Mouse (Mus musculus): Measurements from ENCODE around the gene Arid5b. TPM values are rescaled to one million over a fixed set of nuclear protein-coding genes. Genes with fewer than 3 reads are reported as not detected.

The Arid5b gene
- polyA plus RNA-seq, 1 experiment from 2014 or later = 39.1 TPM

DNA sequence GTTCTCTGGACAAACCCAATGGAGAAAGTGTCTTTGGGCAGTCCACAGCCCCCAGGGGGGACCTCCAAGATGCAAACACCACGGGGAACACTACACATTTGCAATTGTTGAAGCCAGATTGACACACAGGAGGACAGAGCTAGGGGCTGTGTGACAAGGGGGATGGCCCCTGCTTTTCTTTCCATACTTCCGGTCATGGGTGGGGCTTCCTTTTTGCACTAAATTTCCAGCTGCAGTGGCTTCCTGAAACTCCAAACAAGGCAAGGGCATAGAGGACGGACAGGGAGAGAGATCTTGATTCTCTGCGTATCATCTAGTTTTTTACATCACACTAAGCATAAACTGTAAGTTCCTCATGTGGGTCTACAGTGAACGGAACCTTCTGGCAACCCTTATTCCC lies 210.6 kb downstream of the Arid5b start:
- Histone ChIP-seq H3K4me3 (no peak overlapping the region), H3K4me1 (peaks cover 5% of the 10 kb centered on the region; the same call in 1 of the 2 replicates)
- WGBS = 66% methylated on average over 5 of the region's 5 CpGs

DNA sequence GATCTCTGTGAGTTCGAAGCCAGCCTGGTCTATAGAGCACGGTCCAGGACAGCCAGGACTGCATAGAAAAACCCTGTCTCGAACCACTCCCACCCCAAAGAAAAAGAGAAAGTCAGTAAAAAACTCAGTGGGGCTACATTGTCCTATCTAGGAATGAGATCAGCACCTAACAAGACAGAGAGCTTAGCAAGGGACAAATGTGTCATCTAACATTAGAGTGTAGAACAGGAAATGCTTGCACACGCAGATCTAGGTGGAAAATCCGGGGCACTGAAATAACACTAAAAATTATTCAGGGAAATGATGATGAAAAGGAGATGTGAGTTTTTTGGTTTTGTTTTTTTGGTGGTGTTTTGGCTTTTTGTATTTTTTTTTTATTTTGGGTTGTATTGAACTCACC lies 212.4 kb downstream of the Arid5b start:
- Histone ChIP-seq H3K4me3 (no peak overlapping the region), H3K9me3 (no peaks in the 10 kb centered on the region), H3K27ac (no peak overlapping the region), H3K4me2 (no peak overlapping the region), H3K4me1 (peaks cover 6% of the 10 kb centered on the region), H3K27me3 (no peaks in the 10 kb centered on the region), H3K36me3 (no peaks in the 10 kb centered on the region), H3K9ac (no peak overlapping the region)
- no peak for ATAC-seq (ENCODE audit: borderline replicate concordance, extremely low read depth, low FRiP score, low TSS enrichment)
- WGBS = 84% methylated on average over 5 of the region's 5 CpGs

More for the DNA sequence above, 210.6 kb downstream of the Arid5b start:
- Histone ChIP-seq H3K4me2 (no peak overlapping the region), H3K9me3 (no peaks in the 10 kb centered on the region), H3K9ac (no peak overlapping the region), H3K27ac (no peak overlapping the region), H3K36me3 (no peaks in the 10 kb centered on the region), H3K27me3 (no peaks in the 10 kb centered on the region)
- ATAC-seq (ENCODE audit: borderline replicate concordance, extremely low read depth, low FRiP score, low TSS enrichment) = no peak

- Histone ChIP-seq H3K9ac (no peak overlapping the region), H3K36me3 (no peaks in the 10 kb centered on the region), H3K9me3 (no peaks in the 10 kb centered on the region), H3K27ac (no peak overlapping the region), H3K4me2 (no peak overlapping the region), H3K27me3 (no peaks in the 10 kb centered on the region), H3K4me1 (peaks cover 12% of the 10 kb centered on the region), H3K4me3 (no peak overlapping the region)
- no peak for ATAC-seq (ENCODE audit: borderline replicate concordance, extremely low read depth, low FRiP score, low TSS enrichment)
- WGBS = 92% methylated on average over 10 of the region's 10 CpGs
These were observed 214.0 kb downstream of the Arid5b start for GRCm38 (mm10) chr10:68064571-68064970.

DNA sequence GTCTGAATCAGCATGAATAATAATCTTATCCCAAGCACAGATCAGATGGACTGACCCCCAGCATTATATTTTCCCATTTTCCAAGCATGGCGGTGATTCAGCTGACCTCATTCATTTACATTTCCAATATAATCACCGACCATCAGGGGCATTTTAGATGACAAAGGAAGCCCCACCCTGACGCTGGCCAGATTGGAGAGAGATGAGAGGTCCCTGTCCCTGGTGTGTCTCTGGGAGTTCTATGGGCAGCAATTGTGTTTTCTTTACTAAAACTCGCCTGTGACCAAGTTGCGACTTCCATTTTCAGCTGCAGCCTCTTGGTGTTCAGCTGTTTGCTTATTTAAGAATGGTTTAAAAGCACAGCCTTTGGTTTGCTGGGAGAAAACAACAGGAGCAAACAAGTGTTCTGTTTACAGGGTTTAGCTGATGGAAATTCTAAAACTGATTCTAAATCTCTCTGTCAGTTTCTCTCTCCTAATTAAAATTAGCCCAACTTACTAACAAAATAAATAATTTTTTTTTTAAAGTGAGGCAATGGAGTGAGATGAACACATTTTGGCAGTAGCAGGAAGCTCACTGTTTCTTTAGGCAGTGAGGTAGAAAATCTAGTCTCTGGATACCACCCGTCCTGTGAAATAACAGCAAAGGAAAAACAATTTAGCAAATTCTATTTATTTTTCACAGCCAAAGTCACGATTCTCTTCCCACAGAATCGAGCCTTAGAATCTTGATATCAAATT lies 214.6 kb downstream of the Arid5b start:
- Histone ChIP-seq H3K9me3 (no peaks in the 10 kb centered on the region), H3K27ac (no peak overlapping the region), H3K4me3 (no peak overlapping the region), H3K36me3 (no peaks in the 10 kb centered on the region), H3K4me1 (peaks cover 12% of the 10 kb centered on the region), H3K4me2 (no peak overlapping the region), H3K27me3 (no peaks in the 10 kb centered on the region), H3K9ac (no peak overlapping the region)
- 40% methylated on average over 8 of the region's 8 CpGs for WGBS
- no peak for ATAC-seq (ENCODE audit: borderline replicate concordance, extremely low read depth, low FRiP score, low TSS enrichment)

GRCm38 (mm10) chr10:68061249-68061615 lies 217.3 kb downstream of the Arid5b start:
- Histone ChIP-seq H3K27me3 (no peaks in the 10 kb centered on the region), H3K36me3 (no peaks in the 10 kb centered on the region), H3K4me3 (no peak overlapping the region), H3K4me2 (peak overlapping the region; percentile 27), H3K9ac (0 out of 2 replicates have a peak overlapping the region, but pooled peaks have one; percentile 32), H3K4me1 (peaks cover 17% of the 10 kb centered on the region), H3K9me3 (no peaks in the 10 kb centered on the region), H3K27ac (peak overlapping the region; percentile 86)
- WGBS = 40% methylated on average over 8 of the region's 8 CpGs
- no peak for ATAC-seq (ENCODE audit: borderline replicate concordance, extremely low read depth, low FRiP score, low TSS enrichment)

- ATAC-seq (ENCODE audit: borderline replicate concordance, extremely low read depth, low FRiP score, low TSS enrichment) = peak; percentile 58; the same call in 1 of the 2 replicates
- H3K4me3 ChIP-seq = no peak overlapping the region
- 26% methylated on average over 16 of the region's 16 CpGs for whole genome bisulfite sequencing
- peak overlapping the region; percentile 86 for H3K27ac ChIP-seq
- H3K9ac ChIP-seq = peak overlapping the region; percentile 32; the same call in 1 of the 2 replicates
- no peaks in the 10 kb centered on the region for H3K36me3 ChIP-seq
- H3K9me3 ChIP-seq = no peaks in the 10 kb centered on the region
- H3K4me2 ChIP-seq = peak overlapping the region; percentile 27
- no peaks in the 10 kb centered on the region for H3K27me3 ChIP-seq
- H3K4me1 ChIP-seq = peaks cover 18% of the 10 kb centered on the region
These were observed 217.8 kb downstream of the Arid5b start for GRCm38 (mm10) chr10:68060590-68061248.

DNA sequence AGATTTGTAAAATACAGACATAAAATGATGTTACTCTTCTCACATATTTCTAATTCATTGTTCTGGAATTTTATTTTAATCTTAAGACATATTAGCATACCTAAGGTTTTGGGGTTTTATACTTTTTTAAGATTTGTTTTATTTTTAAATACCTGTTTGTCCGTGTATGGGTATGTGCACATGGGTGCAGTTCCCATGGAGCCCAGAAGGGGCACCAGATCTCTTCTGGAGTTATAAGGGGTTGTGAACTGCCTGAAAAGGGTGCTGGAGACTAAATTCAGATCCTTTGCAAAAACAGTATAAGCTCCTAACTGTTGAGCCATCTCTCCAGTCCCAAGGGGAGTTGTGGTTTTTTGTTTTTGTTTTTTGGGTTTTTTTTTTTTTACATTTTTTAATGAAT lies 220.2 kb downstream of the Arid5b start:
- no peak overlapping the region for H3K4me2 ChIP-seq
- H3K27me3 ChIP-seq = no peaks in the 10 kb centered on the region
- no peaks in the 10 kb centered on the region for H3K36me3 ChIP-seq
- no peaks in the 10 kb centered on the region for H3K9me3 ChIP-seq
- no peak overlapping the region for H3K27ac ChIP-seq
- 95% methylated on average over 1 of the region's 1 CpGs for WGBS
- no peak overlapping the region for H3K4me3 ChIP-seq
- H3K4me1 ChIP-seq = peaks cover 13% of the 10 kb centered on the region
- no peak overlapping the region for H3K9ac ChIP-seq
- ATAC-seq (ENCODE audit: borderline replicate concordance, extremely low read depth, low FRiP score, low TSS enrichment) = no peak

DNA sequence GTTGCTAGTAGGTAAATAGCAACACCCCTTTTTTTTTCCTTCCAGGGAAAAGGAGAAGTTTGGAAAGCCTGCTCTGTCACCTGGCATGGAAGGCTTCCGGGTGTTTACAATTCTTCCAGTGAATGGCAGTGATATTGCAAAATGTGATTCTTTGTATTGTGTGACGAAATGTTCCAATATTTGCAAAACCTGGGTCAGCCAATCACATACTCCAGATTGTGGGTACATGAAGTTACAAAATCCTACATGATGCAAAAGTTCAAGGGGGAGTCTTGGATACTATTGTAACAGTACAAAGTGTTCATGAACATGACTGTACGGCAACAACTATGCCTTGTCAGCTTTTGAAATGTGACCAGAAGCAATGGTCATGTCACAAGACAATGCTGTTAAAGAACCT lies 220.7 kb downstream of the Arid5b start:
- H3K27me3 ChIP-seq = no peaks in the 10 kb centered on the region
- peaks cover 13% of the 10 kb centered on the region for H3K4me1 ChIP-seq
- H3K9ac ChIP-seq = no peak overlapping the region
- ATAC-seq (ENCODE audit: borderline replicate concordance, extremely low read depth, low FRiP score, low TSS enrichment) = peak; percentile 53
- no peaks in the 10 kb centered on the region for H3K36me3 ChIP-seq
- no peak overlapping the region for H3K4me3 ChIP-seq
- 0 out of 2 replicates have a peak overlapping the region, but pooled peaks have one; percentile 4 for H3K27ac ChIP-seq
- WGBS = 79% methylated on average over 3 of the region's 3 CpGs
- no peak overlapping the region for H3K4me2 ChIP-seq
- no peaks in the 10 kb centered on the region for H3K9me3 ChIP-seq

DNA sequence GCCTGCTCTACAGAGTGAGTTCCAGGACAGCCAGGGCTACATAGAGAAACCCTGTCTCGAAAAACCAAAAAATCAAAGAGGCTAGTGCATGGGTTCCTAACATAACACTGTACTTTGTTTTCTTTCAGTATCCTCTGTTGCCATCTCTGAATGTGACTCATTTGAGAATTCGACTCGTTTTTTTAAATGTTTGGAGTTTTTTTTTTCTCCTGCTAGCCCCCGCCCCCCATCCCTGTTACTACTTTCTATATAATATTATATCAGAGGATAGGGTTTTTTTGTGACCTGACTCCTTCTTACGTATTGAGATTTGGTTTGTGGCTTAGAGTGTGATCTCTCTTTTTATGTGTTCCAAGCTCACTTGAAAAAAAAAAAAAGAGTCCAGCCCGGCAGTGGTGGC lies 223.8 kb downstream of the Arid5b start:
- Histone ChIP-seq H3K4me2 (no peak overlapping the region), H3K27me3 (no peaks in the 10 kb centered on the region), H3K27ac (no peak overlapping the region), H3K4me1 (peaks cover 5% of the 10 kb centered on the region; the same call in 1 of the 2 replicates), H3K36me3 (no peaks in the 10 kb centered on the region), H3K9me3 (no peaks in the 10 kb centered on the region), H3K9ac (no peak overlapping the region), H3K4me3 (no peak overlapping the region)
- WGBS = 75% methylated on average over 6 of the region's 6 CpGs
- ATAC-seq (ENCODE audit: borderline replicate concordance, extremely low read depth, low FRiP score, low TSS enrichment) = no peak

DNA sequence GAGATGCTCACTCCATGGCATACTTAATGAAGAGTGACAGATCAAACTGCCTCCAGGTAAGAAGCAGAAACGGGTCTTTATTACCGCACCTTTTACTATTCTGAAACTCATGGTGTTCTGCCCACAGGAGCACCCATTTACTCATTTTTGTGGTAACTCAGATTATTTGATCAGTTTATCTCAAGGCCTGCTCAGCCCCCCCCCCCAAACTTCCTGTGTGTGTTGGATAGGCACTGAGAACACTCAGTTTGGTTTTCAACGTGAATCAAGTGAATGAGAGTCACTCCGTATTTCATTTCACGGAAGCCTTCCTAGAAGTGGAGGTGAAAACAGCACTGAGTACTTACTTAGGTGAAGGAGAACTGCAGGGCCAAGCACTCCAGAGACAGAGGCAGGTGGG lies 224.4 kb downstream of the Arid5b start:
- no peaks in the 10 kb centered on the region for H3K27me3 ChIP-seq
- no peak overlapping the region for H3K9ac ChIP-seq
- no peak overlapping the region for H3K4me3 ChIP-seq
- WGBS = 71% methylated on average over 5 of the region's 5 CpGs
- no peaks in the 10 kb centered on the region for H3K36me3 ChIP-seq
- no peaks in the 10 kb centered on the region for H3K9me3 ChIP-seq
- H3K4me2 ChIP-seq = no peak overlapping the region
- no peak for ATAC-seq (ENCODE audit: borderline replicate concordance, extremely low read depth, low FRiP score, low TSS enrichment)
- peaks cover 5% of the 10 kb centered on the region; the same call in 1 of the 2 replicates for H3K4me1 ChIP-seq
- no peak overlapping the region for H3K27ac ChIP-seq

- H3K9ac ChIP-seq = no peak overlapping the region
- no peaks in the 10 kb centered on the region for H3K9me3 ChIP-seq
- H3K4me3 ChIP-seq = no peak overlapping the region
- no peaks in the 10 kb centered on the region for H3K27me3 ChIP-seq
- H3K36me3 ChIP-seq = no peaks in the 10 kb centered on the region
- WGBS = 79% methylated on average over 8 of the region's 8 CpGs
- peaks cover 5% of the 10 kb centered on the region; the same call in 1 of the 2 replicates for H3K4me1 ChIP-seq
- no peak for ATAC-seq (ENCODE audit: borderline replicate concordance, extremely low read depth, low FRiP score, low TSS enrichment)
- no peak overlapping the region for H3K27ac ChIP-seq
- H3K4me2 ChIP-seq = no peak overlapping the region
These were observed 226.2 kb downstream of the Arid5b start for GRCm38 (mm10) chr10:68052307-68052706.

DNA sequence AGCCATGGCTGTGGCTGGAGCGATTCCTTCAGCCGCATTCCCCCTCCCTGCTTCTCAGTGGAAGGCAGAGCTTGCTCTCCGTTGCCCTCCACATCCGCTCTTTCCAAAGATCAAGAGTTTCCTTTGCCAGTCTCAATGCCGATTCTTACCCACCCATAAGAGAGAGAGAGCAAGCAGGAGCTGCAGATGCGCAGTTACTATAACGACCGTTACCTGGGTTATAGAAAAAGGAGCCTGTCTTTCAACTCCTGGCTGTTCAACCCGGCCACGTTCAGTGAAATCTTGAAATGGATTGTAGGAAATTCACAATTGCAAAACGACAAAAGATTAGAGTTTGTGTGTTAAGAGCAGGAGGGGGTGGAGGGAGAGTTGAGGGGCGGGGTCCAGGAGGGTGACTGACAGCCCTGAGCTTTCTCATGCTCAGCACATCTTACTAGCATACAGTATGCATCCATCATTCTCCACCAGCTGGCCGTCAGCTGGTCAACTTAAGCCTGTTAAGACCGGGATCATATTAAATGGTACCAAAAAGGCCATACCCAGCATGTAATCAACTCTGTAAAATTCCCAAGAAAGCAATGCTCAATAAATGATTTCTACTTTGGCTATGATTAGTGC lies 227.1 kb downstream of the Arid5b start:
- no peak overlapping the region for H3K4me2 ChIP-seq
- no peak overlapping the region for H3K4me3 ChIP-seq
- no peak for ATAC-seq (ENCODE audit: borderline replicate concordance, extremely low read depth, low FRiP score, low TSS enrichment)
- WGBS = 87% methylated on average over 14 of the region's 14 CpGs
- H3K27me3 ChIP-seq = no peaks in the 10 kb centered on the region
- no peak overlapping the region for H3K27ac ChIP-seq
- H3K9ac ChIP-seq = no peak overlapping the region
- no peaks in the 10 kb centered on the region for H3K36me3 ChIP-seq
- no peaks in the 10 kb centered on the region for H3K9me3 ChIP-seq
- H3K4me1 ChIP-seq = peaks cover 2% of the 10 kb centered on the region; the same call in 1 of the 2 replicates
